Mouse (Mus musculus): ENCODE data around the gene Ankrd11. TPM values are rescaled to one million over a fixed set of nuclear protein-coding genes. Genes with fewer than 3 reads are reported as not detected.

Gene Ankrd11
- polyA plus RNA-seq, 1 experiment from 2014 or later, result 62.4 TPM

- Histone ChIP-seq H3K27ac (ENCODE audit: poor library complexity, severe bottlenecking) (no peak overlapping the region), H3K36me3 (no peaks in the 10 kb centered on the region), H3K9me3 (replicated peaks) (no peaks in the 10 kb centered on the region), H3K4me2 (no peak overlapping the region), H3K4me3 (no peak overlapping the region), H3K4me1 (replicated peaks) (peaks cover 37% of the 10 kb centered on the region), H3K9ac (no peak overlapping the region), H3K27me3 (replicated peaks) (no peaks in the 10 kb centered on the region)
- 18% methylated on average over 4 of the region's 4 CpGs for WGBS
- peak; percentile 57; the same call in 1 of the 2 replicates for ATAC-seq (ENCODE audit: insufficient number of reproducible peaks, low FRiP score)
Measured at GRCm38 (mm10) chr8:122938591-122938990, 103.5 kb downstream of the Ankrd11 start.

DNA sequence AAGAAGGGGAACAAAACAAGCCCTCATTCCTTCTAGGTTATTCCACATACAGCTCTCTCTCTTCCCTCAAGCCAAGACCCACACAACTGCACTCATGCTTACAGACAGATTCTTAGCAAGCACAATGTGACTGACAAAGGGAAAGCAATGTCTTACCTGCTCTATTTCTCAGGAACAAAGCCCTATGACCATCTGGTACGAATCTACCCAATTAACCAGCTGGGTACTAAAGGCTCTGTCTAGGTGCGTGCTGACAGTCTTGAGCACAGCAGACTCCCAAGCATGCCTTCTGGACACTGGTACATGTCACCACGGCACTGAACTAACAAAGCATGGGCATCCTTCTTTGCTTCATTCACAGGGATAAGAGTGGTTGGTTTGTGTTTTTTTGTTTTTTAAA lies 103.9 kb downstream of the Ankrd11 start:
- Histone ChIP-seq H3K36me3 (no peaks in the 10 kb centered on the region), H3K27me3 (replicated peaks) (no peaks in the 10 kb centered on the region), H3K9me3 (replicated peaks) (no peaks in the 10 kb centered on the region), H3K27ac (ENCODE audit: poor library complexity, severe bottlenecking) (no peak overlapping the region), H3K9ac (no peak overlapping the region), H3K4me2 (no peak overlapping the region), H3K4me1 (replicated peaks) (peaks cover 37% of the 10 kb centered on the region), H3K4me3 (no peak overlapping the region)
- ATAC-seq (ENCODE audit: insufficient number of reproducible peaks, low FRiP score), result no peak
- WGBS, result 69% methylated on average over 3 of the region's 3 CpGs

DNA sequence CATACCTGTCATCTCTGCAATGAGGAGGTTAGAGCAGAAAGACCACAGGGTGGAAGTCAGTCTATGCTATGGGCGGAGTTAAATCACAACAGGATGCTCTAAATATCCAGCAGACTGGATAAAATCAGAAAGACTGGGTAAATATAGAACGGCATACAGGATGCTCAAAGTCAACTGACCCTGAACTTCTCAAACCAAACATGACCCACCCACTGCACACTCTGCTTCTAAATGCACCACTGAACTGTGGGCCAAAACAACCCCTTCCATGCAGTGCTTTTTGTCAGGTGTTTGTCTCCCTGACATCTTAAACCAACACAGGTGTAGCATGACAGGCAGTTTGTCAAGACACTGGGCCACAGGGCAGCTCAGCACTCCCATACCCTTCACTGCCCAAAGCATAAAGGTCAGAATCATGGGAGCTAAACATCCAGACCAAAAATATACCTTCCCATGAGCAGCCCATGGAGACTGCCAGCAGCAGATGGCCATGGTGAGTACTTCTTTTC lies 104.5 kb downstream of the Ankrd11 start:
- Histone ChIP-seq H3K36me3 (no peaks in the 10 kb centered on the region), H3K4me1 (replicated peaks) (peaks cover 38% of the 10 kb centered on the region), H3K9me3 (replicated peaks) (no peaks in the 10 kb centered on the region), H3K4me3 (no peak overlapping the region), H3K9ac (no peak overlapping the region), H3K4me2 (no peak overlapping the region), H3K27me3 (replicated peaks) (no peaks in the 10 kb centered on the region), H3K27ac (ENCODE audit: poor library complexity, severe bottlenecking) (0 out of 2 replicates have a peak overlapping the region, but pooled peaks have one; percentile 25)
- ATAC-seq (ENCODE audit: insufficient number of reproducible peaks, low FRiP score), result no peak
- WGBS, result 77% methylated on average over 2 of the region's 2 CpGs

DNA sequence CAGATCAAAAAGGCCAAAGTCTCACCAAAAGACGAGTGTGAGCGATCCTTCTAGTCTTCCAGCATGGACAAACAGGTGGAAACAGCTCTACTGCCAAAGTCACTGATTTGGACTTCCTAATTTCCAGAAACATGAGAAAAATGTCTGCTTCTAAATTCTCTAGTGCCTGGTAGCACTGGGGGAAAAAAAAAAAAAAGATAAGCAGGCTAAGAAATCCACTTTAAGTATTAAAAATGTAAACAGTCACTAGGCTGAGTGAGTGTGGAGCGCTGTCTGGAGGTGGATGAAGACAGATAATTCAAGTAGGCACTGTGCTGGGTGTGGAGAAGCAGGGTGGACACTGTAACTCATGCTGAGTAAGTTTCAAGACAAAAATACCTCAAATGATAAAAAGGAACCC lies 106.2 kb downstream of the Ankrd11 start:
- no peak overlapping the region for H3K4me3 ChIP-seq
- H3K27ac ChIP-seq (ENCODE audit: poor library complexity, severe bottlenecking), result no peak overlapping the region
- no peak overlapping the region for H3K9ac ChIP-seq
- no peak overlapping the region for H3K4me2 ChIP-seq
- ATAC-seq (ENCODE audit: insufficient number of reproducible peaks, low FRiP score), result no peak
- H3K9me3 ChIP-seq (replicated peaks), result no peaks in the 10 kb centered on the region
- peaks cover 53% of the 10 kb centered on the region for H3K4me1 ChIP-seq (replicated peaks)
- no peaks in the 10 kb centered on the region for H3K27me3 ChIP-seq (replicated peaks)
- 72% methylated on average over 3 of the region's 3 CpGs for WGBS
- H3K36me3 ChIP-seq, result no peaks in the 10 kb centered on the region

- no peak overlapping the region for H3K4me2 ChIP-seq
- WGBS, result 84% methylated on average over 1 of the region's 1 CpGs
- no peak overlapping the region for H3K27ac ChIP-seq (ENCODE audit: poor library complexity, severe bottlenecking)
- ATAC-seq (ENCODE audit: insufficient number of reproducible peaks, low FRiP score), result no peak
- no peak overlapping the region for H3K9ac ChIP-seq
- H3K4me1 ChIP-seq (replicated peaks), result peaks cover 61% of the 10 kb centered on the region
- H3K27me3 ChIP-seq (replicated peaks), result no peaks in the 10 kb centered on the region
- H3K36me3 ChIP-seq, result no peaks in the 10 kb centered on the region
- H3K4me3 ChIP-seq, result no peak overlapping the region
- H3K9me3 ChIP-seq (replicated peaks), result no peaks in the 10 kb centered on the region
Measured at GRCm38 (mm10) chr8:122935118-122935517, 107.0 kb downstream of the Ankrd11 start.

- no peaks in the 10 kb centered on the region for H3K9me3 ChIP-seq (replicated peaks)
- peaks cover 57% of the 10 kb centered on the region for H3K4me1 ChIP-seq (replicated peaks)
- ATAC-seq (ENCODE audit: insufficient number of reproducible peaks, low FRiP score), result no peak
Measured at GRCm38 (mm10) chr8:122933973-122934372, 108.1 kb downstream of the Ankrd11 start.

GRCm38 (mm10) chr8:122932561-122932959 lies 109.5 kb downstream of the Ankrd11 start:
- Histone ChIP-seq H3K4me1 (replicated peaks) (peaks cover 52% of the 10 kb centered on the region), H3K9me3 (replicated peaks) (no peaks in the 10 kb centered on the region), H3K9ac (no peak overlapping the region), H3K36me3 (no peaks in the 10 kb centered on the region), H3K27me3 (replicated peaks) (no peaks in the 10 kb centered on the region), H3K4me3 (no peak overlapping the region), H3K27ac (ENCODE audit: poor library complexity, severe bottlenecking) (peak overlapping the region; percentile 25; the same call in 1 of the 2 replicates), H3K4me2 (no peak overlapping the region)
- 55% methylated on average over 2 of the region's 2 CpGs for WGBS
- no peak for ATAC-seq (ENCODE audit: insufficient number of reproducible peaks, low FRiP score)

More at GRCm38 (mm10) chr8:122933973-122934372, 108.1 kb downstream of the Ankrd11 start:
- Histone ChIP-seq H3K27ac (ENCODE audit: poor library complexity, severe bottlenecking) (no peak overlapping the region), H3K27me3 (replicated peaks) (no peaks in the 10 kb centered on the region), H3K36me3 (no peaks in the 10 kb centered on the region), H3K4me3 (no peak overlapping the region), H3K9ac (no peak overlapping the region), H3K4me2 (no peak overlapping the region)

DNA sequence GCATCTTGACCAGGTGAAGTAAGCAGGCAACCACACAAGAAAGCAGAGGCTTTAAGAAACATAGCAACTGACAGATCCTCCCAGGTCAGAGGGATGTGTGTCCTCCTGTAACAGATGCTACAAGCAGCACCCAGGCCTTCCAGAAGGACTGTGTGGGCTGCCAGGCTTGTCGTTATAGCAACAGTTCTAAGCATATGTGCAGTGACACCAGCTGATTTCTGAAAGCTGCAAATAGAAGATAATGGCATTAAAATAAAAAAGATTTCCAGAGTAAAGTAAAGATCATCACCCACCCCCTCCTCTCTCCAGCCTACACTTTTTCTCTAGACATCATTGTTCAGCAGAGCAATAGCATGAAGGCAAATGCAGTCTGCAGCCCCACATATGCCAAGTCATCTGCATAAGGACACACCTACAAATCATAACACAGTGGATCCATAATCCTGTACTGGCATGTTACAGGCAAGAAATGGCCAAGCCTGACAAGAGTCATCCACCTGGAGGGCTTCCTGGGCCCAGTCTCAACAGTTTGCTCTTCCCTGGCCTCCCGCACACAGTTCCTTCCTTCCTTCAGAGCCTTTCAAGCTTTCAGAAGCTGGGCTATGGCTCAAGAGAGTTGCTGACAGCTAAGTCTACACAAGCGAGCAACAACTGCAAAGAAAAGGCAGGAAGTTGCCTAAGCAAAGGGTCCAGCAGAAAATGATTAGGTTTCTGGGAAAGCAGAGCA lies 110.1 kb downstream of the Ankrd11 start:
- Histone ChIP-seq H3K27ac (ENCODE audit: poor library complexity, severe bottlenecking) (0 out of 2 replicates have a peak overlapping the region, but pooled peaks have one; percentile 11), H3K4me3 (no peak overlapping the region), H3K9me3 (replicated peaks) (no peaks in the 10 kb centered on the region), H3K9ac (no peak overlapping the region), H3K4me1 (replicated peaks) (peaks cover 52% of the 10 kb centered on the region), H3K36me3 (peaks cover 5% of the 10 kb centered on the region; the same call in 1 of the 2 replicates), H3K27me3 (replicated peaks) (no peaks in the 10 kb centered on the region), H3K4me2 (no peak overlapping the region)
- ATAC-seq (ENCODE audit: insufficient number of reproducible peaks, low FRiP score), result no peak
- WGBS, result 40% methylated on average over 3 of the region's 3 CpGs

DNA sequence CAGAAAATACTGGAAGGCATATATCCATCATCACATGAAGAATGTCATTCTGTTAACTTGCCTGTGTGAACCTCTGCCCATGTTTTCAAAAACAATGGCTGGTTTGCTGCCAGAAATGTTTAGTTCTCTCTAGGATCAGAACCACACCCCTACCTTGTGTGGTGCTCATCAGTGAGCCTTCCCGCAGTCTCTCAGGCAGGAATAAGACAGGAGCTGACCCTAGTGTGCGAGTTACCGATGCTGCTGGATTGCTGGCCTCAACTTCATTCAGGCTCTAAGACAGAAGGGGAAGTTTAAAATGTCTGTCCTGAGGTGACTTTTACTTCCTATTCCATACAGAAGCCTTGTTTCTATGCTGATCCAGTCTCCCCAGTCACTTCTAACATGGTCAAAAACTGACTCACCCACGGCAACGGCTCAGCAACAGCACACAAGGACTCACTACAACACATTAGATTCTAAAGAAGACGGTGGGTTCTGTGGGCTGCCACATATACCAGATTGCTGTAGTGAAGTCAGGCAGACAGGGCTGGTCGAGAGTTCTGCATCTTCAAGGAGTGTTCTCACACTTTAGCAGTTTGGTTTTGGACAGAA lies 113.3 kb downstream of the Ankrd11 start:
- WGBS, result 83% methylated on average over 7 of the region's 7 CpGs
- Histone ChIP-seq H3K4me2 (no peak overlapping the region), H3K36me3 (peaks cover 8% of the 10 kb centered on the region; the same call in 1 of the 2 replicates), H3K4me1 (replicated peaks) (peaks cover 77% of the 10 kb centered on the region), H3K27me3 (replicated peaks) (no peaks in the 10 kb centered on the region), H3K27ac (ENCODE audit: poor library complexity, severe bottlenecking) (no peak overlapping the region), H3K9ac (no peak overlapping the region), H3K4me3 (no peak overlapping the region), H3K9me3 (replicated peaks) (no peaks in the 10 kb centered on the region)
- no peak for ATAC-seq (ENCODE audit: insufficient number of reproducible peaks, low FRiP score)

GRCm38 (mm10) chr8:122927841-122928240 lies 114.2 kb downstream of the Ankrd11 start:
- H3K4me1 ChIP-seq (replicated peaks), result peaks cover 80% of the 10 kb centered on the region
- no peaks in the 10 kb centered on the region for H3K27me3 ChIP-seq (replicated peaks)
- peaks cover 8% of the 10 kb centered on the region; the same call in 1 of the 2 replicates for H3K36me3 ChIP-seq
- no peak overlapping the region for H3K4me3 ChIP-seq
- H3K9ac ChIP-seq, result no peak overlapping the region
- no peak overlapping the region for H3K27ac ChIP-seq (ENCODE audit: poor library complexity, severe bottlenecking)
- WGBS, result 83% methylated on average over 3 of the region's 3 CpGs
- no peak for ATAC-seq (ENCODE audit: insufficient number of reproducible peaks, low FRiP score)
- H3K4me2 ChIP-seq, result no peak overlapping the region
- no peaks in the 10 kb centered on the region for H3K9me3 ChIP-seq (replicated peaks)

DNA sequence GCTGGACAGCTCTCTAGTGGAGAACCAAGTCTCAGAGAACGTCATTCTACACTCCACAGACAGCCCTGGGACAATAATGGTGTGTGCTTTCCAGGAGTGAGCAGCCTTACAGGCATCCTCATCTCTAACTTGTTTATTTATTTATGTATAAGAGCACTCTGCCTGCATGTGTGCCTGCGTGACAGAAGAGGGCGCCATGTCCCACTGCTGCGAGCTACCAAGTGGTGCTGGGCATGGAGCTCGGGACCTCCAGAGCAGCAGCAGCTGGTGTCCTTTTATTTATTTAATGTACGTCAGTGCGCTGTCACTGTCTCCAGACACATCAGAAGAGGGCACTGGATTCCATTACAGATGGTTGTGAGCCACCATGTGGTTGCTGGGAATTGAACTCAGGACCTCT lies 115.3 kb downstream of the Ankrd11 start:
- ATAC-seq (ENCODE audit: insufficient number of reproducible peaks, low FRiP score), result no peak
- Histone ChIP-seq H3K4me3 (no peak overlapping the region), H3K36me3 (peaks cover 8% of the 10 kb centered on the region; the same call in 1 of the 2 replicates), H3K27ac (ENCODE audit: poor library complexity, severe bottlenecking) (no peak overlapping the region), H3K9ac (no peak overlapping the region), H3K9me3 (replicated peaks) (no peaks in the 10 kb centered on the region), H3K27me3 (replicated peaks) (no peaks in the 10 kb centered on the region), H3K4me1 (replicated peaks) (peaks cover 77% of the 10 kb centered on the region), H3K4me2 (no peak overlapping the region)
- 78% methylated on average over 7 of the region's 7 CpGs for WGBS
